15 mouse cellular contexts compared by ENCODE assay signal in the genomic region with DNA sequence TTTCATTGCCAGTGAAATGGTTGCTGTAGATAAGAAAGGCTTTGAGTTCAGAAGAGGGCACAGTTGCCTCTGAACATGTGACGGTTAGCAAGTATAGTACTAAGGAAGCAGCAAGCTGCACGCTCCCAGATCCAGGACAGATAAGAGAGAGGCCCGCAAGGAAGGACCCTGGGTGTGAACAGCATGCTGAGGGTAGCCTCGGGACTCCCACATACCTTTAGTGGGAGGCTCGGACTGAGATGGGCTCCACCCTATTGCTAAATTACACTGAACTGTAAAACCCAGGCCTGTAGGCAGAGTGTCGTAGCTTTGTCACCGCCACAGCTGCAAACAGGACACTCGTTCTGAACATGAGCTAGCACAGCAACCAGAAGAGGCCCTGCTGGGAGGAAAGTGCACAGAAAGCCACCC. TPM values are rescaled to one million over a fixed set of nuclear protein-coding genes. Genes with fewer than 3 reads are reported as not detected.
A peak's percentile ranks its signal among the peaks of the same experiment; 100 is the strongest.
DNase-seq lines count a peak whose midpoint lies in the region; ATAC-seq and TF ChIP-seq lines count a peak whose summit lies in the region.
"Had no signal": no experiment of that assay in that cellular context is flagged by ENCODE, and none has a peak within 500 bp of the region (broad histone marks: within the 10 kb centered on the region; RNA-seq: fewer than 3 reads in every experiment).

No protein-coding gene starts in this region.

- WGBS in intestine, embryonic 16.5 days, result 37% methylated on average over 8 of the region's 8 CpGs
- WGBS in liver, postnatal 0 days (ENCODE audit: insufficient replicate concordance), result 43% methylated on average over 8 of the region's 8 CpGs
- WGBS in hindbrain, postnatal 0 days, result 74% methylated on average over 8 of the region's 8 CpGs

- TF ChIP-seq POLR2A in CH12.LX (IDR thresholded peaks at IDR 0.05; ENCODE audit: low read depth, low read length), result no peak

- dilution Hi-C loops in CH12.LX (cut with MboI; ENCODE audit: extremely low pct_ligation_motif_present, extremely low pct_unique_long_range_greater_than_20kb, low sequenced_read_pairs), result no loop called here

- TF ChIP-seq CTCF in CH12.LX (conservative IDR thresholded peaks at IDR 0.05 in 1 of 2, IDR thresholded peaks at IDR 0.05 in 1 of 2; ENCODE audit: low read depth in 2 of 2, low read length in 2 of 2), result no peak
- no peak for TF ChIP-seq CTCF in liver, postnatal 0 days (IDR thresholded peaks at IDR 0.05; ENCODE audit: low read depth)
- no peak for TF ChIP-seq CTCF in hindbrain, postnatal 0 days (IDR thresholded peaks at IDR 0.05; ENCODE audit: low read depth)

- no peaks in the 10 kb centered on the region for H3K9me3 ChIP-seq in CH12.LX (replicated peaks; ENCODE audit: low read length)
- no peaks in the 10 kb centered on the region for H3K9me3 ChIP-seq in intestine, embryonic 16.5 days (ENCODE audit: control insufficient read depth, low read length)
- no peaks in the 10 kb centered on the region for H3K9me3 ChIP-seq in liver, postnatal 0 days (ENCODE audit: low read length)
- no peaks in the 10 kb centered on the region for H3K9me3 ChIP-seq in hindbrain, postnatal 0 days (ENCODE audit: low read length)
- H3K9me3 ChIP-seq: limb, embryonic 10.5 days had no signal

- H3K4me3 ChIP-seq in CH12.LX (replicated peaks in 1 of 3; ENCODE audit: low read depth in 2 of 3, low read length in 2 of 3, poor library complexity in 1 of 3), result no peak overlapping the region
- no peak overlapping the region for H3K4me3 ChIP-seq in intestine, embryonic 16.5 days (ENCODE audit: low read length)
- H3K4me3 ChIP-seq in liver, postnatal 0 days (ENCODE audit: low read depth, low read length), result no peak overlapping the region
- no peak overlapping the region for H3K4me3 ChIP-seq in hindbrain, postnatal 0 days (ENCODE audit: low read length)
- H3K4me3 ChIP-seq: limb, embryonic 10.5 days had no signal

- no peak overlapping the region for H3K4me2 ChIP-seq in CH12.LX (ENCODE audit: insufficient read depth, low read depth, poor library complexity, severe bottlenecking)
- no peak overlapping the region for H3K4me2 ChIP-seq in intestine, embryonic 16.5 days (ENCODE audit: low read depth, low read length)
- no peak overlapping the region for H3K4me2 ChIP-seq in liver, postnatal 0 days (ENCODE audit: low read depth, low read length)
- no peak overlapping the region for H3K4me2 ChIP-seq in hindbrain, postnatal 0 days (ENCODE audit: low read depth, low read length)
- H3K4me2 ChIP-seq: lung, embryonic 14.5 days had no signal

- no peak for TF ChIP-seq RAD21 in CH12.LX (IDR thresholded peaks at IDR 0.05; ENCODE audit: low read depth, low read length)

- H3K27ac ChIP-seq in CH12.LX (ENCODE audit: insufficient read depth, low read depth), result peak overlapping the region; percentile 64; the same call in 1 of the 2 replicates
- H3K27ac ChIP-seq in intestine, embryonic 16.5 days (ENCODE audit: low read length), result peak overlapping the region; percentile 36; the same call in 1 of the 2 replicates
- H3K27ac ChIP-seq in liver, postnatal 0 days (ENCODE audit: low read depth), result no peak overlapping the region
- no peak overlapping the region for H3K27ac ChIP-seq in hindbrain, postnatal 0 days
- H3K27ac ChIP-seq: limb, embryonic 10.5 days had no signal

- TF ChIP-seq EP300 in CH12.LX (IDR thresholded peaks at IDR 0.05; ENCODE audit: low read length), result no peak
- TF ChIP-seq EP300 in liver, postnatal 0 days (IDR thresholded peaks at IDR 0.05; ENCODE audit: low read depth), result peak; percentile 47; the same call in 1 of the 2 replicates

- peaks cover 25% of the 10 kb centered on the region for H3K79me2 ChIP-seq in CH12.LX (replicated peaks; ENCODE audit: control insufficient read depth, extremely low read depth, insufficient read depth, poor library complexity, severe bottlenecking)

- peaks cover 52 to 69% of the 10 kb centered on the region in 2 experiments for H3K36me3 ChIP-seq in CH12.LX (replicated peaks in 1 of 2; ENCODE audit: control insufficient read depth in 1 of 2, insufficient read depth in 1 of 2, low read length in 1 of 2)
- no peaks in the 10 kb centered on the region for H3K36me3 ChIP-seq in intestine, embryonic 16.5 days (ENCODE audit: control insufficient read depth, insufficient read depth, low read length)
- 0 out of 2 replicates have a peak, but pooled peaks cover 6% of the 10 kb centered on the region for H3K36me3 ChIP-seq in liver, postnatal 0 days (replicated peaks; ENCODE audit: insufficient read depth, low read length)
- H3K36me3 ChIP-seq in hindbrain, postnatal 0 days (ENCODE audit: insufficient read depth, low read length), result no peaks in the 10 kb centered on the region

- in situ Hi-C loops in CH12.LX (cut with MboI; ENCODE audit: low pct_ligation_motif_present, low pct_unique_long_range_greater_than_20kb, low sequenced_read_pairs), result no loop called here

- peak; percentile 95 for ATAC-seq in intestine, embryonic 16.5 days
- peak; percentile 41 for ATAC-seq in liver, postnatal 0 days
- no peak for ATAC-seq in hindbrain, postnatal 0 days
- ATAC-seq: activated CD4-positive, CD25-positive, alpha-beta regulatory T cell, adult 4 months had no signal

- H3K4me1 ChIP-seq in CH12.LX (ENCODE audit: control insufficient read depth in 1 of 2, insufficient read depth in 2 of 2), result peaks cover 20 to 71% of the 10 kb centered on the region in 2 experiments
- H3K4me1 ChIP-seq in intestine, embryonic 16.5 days (ENCODE audit: control insufficient read depth, insufficient read depth, low read length), result peaks cover 13% of the 10 kb centered on the region
- H3K4me1 ChIP-seq in liver, postnatal 0 days (ENCODE audit: insufficient read depth), result peaks cover 4% of the 10 kb centered on the region; the same call in 1 of the 2 replicates
- no peaks in the 10 kb centered on the region for H3K4me1 ChIP-seq in hindbrain, postnatal 0 days (ENCODE audit: insufficient read depth, low read length)

- H3K27me3 ChIP-seq in CH12.LX (replicated peaks), result no peaks in the 10 kb centered on the region
- H3K27me3 ChIP-seq in intestine, embryonic 16.5 days (replicated peaks; ENCODE audit: control insufficient read depth, insufficient read depth, low read length), result no peaks in the 10 kb centered on the region
- H3K27me3 ChIP-seq in liver, postnatal 0 days (ENCODE audit: insufficient read depth, low read length), result no peaks in the 10 kb centered on the region
- no peaks in the 10 kb centered on the region for H3K27me3 ChIP-seq in hindbrain, postnatal 0 days (ENCODE audit: insufficient read depth, low read length)

- DNase-seq in CH12.LX (ENCODE audit: extremely low read depth) (no peak), R1 (ENCODE audit: low read depth, low spot score) (peak; percentile 25)
- no peak for DNase-seq in liver, postnatal 0 days
- no peak for DNase-seq in hindbrain, postnatal 0 days (ENCODE audit: low spot score)
- no peak for DNase-seq in cerebellum, postnatal 10 days
- no peak for DNase-seq in thymus, postnatal 4 days
- DNase-seq: adrenal gland, postnatal 25 days; cerebellum, postnatal 36 days; gastrocnemius, postnatal 25 days; kidney, adult 18-20 months; lung, embryonic 14.5 days; thymus, postnatal 36 days had no signal

- H3K9ac ChIP-seq in CH12.LX (ENCODE audit: insufficient read depth, low read depth), result no peak overlapping the region
- 0 out of 2 replicates have a peak overlapping the region, but pooled peaks have one; percentile 3 for H3K9ac ChIP-seq in intestine, embryonic 16.5 days (ENCODE audit: low read depth, low read length)
- no peak overlapping the region for H3K9ac ChIP-seq in liver, postnatal 0 days (replicated peaks)
- H3K9ac ChIP-seq in hindbrain, postnatal 0 days (replicated peaks; ENCODE audit: low read length), result no peak overlapping the region
- H3K9ac ChIP-seq: lung, embryonic 14.5 days had no signal

TF ChIP-seq in CH12.LX, 34 proteins besides CTCF, POLR2A, EP300 and RAD21:
- TF ChIP-seq UBTF (IDR thresholded peaks at IDR 0.05; ENCODE audit: low read depth, low read length) (no peak), JUND (conservative IDR thresholded peaks at IDR 0.05; ENCODE audit: low read depth, low read length) (no peak), ETS1 (conservative IDR thresholded peaks at IDR 0.05; ENCODE audit: low read depth, low read length) (no peak), HCFC1 (IDR thresholded peaks at IDR 0.05; ENCODE audit: low read depth, low read length) (no peak), MEF2A (IDR thresholded peaks at IDR 0.05; ENCODE audit: borderline replicate concordance, low read depth, low read length) (no peak), MAZ (IDR thresholded peaks at IDR 0.05; ENCODE audit: low read depth, low read length) (no peak), RCOR1 (conservative IDR thresholded peaks at IDR 0.05; ENCODE audit: low read depth, low read length) (no peak), ZNF384 (IDR thresholded peaks at IDR 0.05; ENCODE audit: low read depth, low read length) (no peak)

RNA-seq across cellular contexts. Expression of gene Fam133b, which starts 28.7 kb away (rescaled TPM):
- total RNA-seq in CH12.LX (2012; rRNA removed), result 23.2 and 31.2 TPM in 2 replicates
- total RNA-seq in CH12.LX (2014; rRNA removed), result 55.9 and 63.0 TPM in 2 replicates
- polyA plus RNA-seq in CH12.LX (2012; ENCODE audit: insufficient read length, low read depth), result 66.1 and 70.8 TPM in 2 replicates
- 17.6 and 18.7 TPM in 2 replicates for polyA plus RNA-seq in intestine, embryonic 16.5 days (2015; fragmentation: Nextera tagmentation; extraction: Ambion mirVana)
- 10.6 and 11.1 TPM in 2 replicates for polyA plus RNA-seq in liver, postnatal 0 days (2015; fragmentation: Nextera tagmentation; extraction: Ambion mirVana)
- 17.4 and 20.9 TPM in 2 replicates for total RNA-seq in hindbrain, postnatal 0 days (2014; rRNA removed)
- 25.6 and 28.0 TPM in 2 replicates for polyA plus RNA-seq in hindbrain, postnatal 0 days (2015; fragmentation: Nextera tagmentation; extraction: Ambion mirVana)

RNA-seq across cellular contexts. Expression of gene 1700109H08Rik, which starts 56.5 kb away (rescaled TPM):
- total RNA-seq in CH12.LX (2012; rRNA removed), result 1.1 and 2.6 TPM in 2 replicates
- total RNA-seq in CH12.LX (2014; rRNA removed), result 1.4 and 2.6 TPM in 2 replicates
- 5.5 and 5.9 TPM in 2 replicates for polyA plus RNA-seq in CH12.LX (2012; ENCODE audit: insufficient read length, low read depth)
- 1.2 and 1.3 TPM in 2 replicates for polyA plus RNA-seq in intestine, embryonic 16.5 days (2015; fragmentation: Nextera tagmentation; extraction: Ambion mirVana)
- polyA plus RNA-seq in liver, postnatal 0 days (2015; fragmentation: Nextera tagmentation; extraction: Ambion mirVana), result 0.32 and 0.65 TPM in 2 replicates
- total RNA-seq in hindbrain, postnatal 0 days (2014; rRNA removed), result 4.2 and 5.0 TPM in 2 replicates
- 3.2 and 3.8 TPM in 2 replicates for polyA plus RNA-seq in hindbrain, postnatal 0 days (2015; fragmentation: Nextera tagmentation; extraction: Ambion mirVana)

Comparison
In these comparisons a context has a peak if more than half of its experiments do, and no peak if none do; other contexts are left out.
1. H3K27ac ChIP-seq: peak in CH12.LX (single experiment) and intestine, embryonic 16.5 days (single experiment); none in liver, postnatal 0 days (single experiment) and hindbrain, postnatal 0 days (single experiment).